ENCODE assay signal across 19 mouse cellular contexts in genomic region chr14:117514829-117515228, GRCm38 (mm10).
DNase-seq lines count a peak whose midpoint lies in the region; TF ChIP-seq lines count a peak whose summit lies in the region.
"Had no signal": no experiment of that assay in that cellular context is flagged by ENCODE, and none has a peak within 500 bp of the region (broad histone marks: within the 10 kb centered on the region; RNA-seq: fewer than 3 reads in every experiment).

No protein-coding gene starts in this region.

- no peak overlapping the region for H3K4me3 ChIP-seq in embryonic fibroblast, embryonic 13.5 days (ENCODE audit: insufficient read depth, low read length)
- H3K4me3 ChIP-seq in kidney, adult 2 months (ENCODE audit: insufficient read depth, low read depth, low read length): no peak overlapping the region
- H3K4me3 ChIP-seq: embryonic facial prominence, embryonic 10.5 days; embryonic facial prominence, embryonic 12.5 days; erythroblast, embryonic 14.5 days; forebrain, embryonic 10.5 days; forebrain, embryonic 12.5 days had no signal

- TF ChIP-seq POLR2A in embryonic fibroblast, embryonic 13.5 days (IDR thresholded peaks at IDR 0.05; ENCODE audit: low read depth, low read length): no peak
- no peak for TF ChIP-seq POLR2A in kidney, adult 2 months (IDR thresholded peaks at IDR 0.05; ENCODE audit: low read depth, low read length)

- peak overlapping the region; percentile 65; the same call in 1 of the 2 replicates for H3K27ac ChIP-seq in embryonic fibroblast, embryonic 13.5 days (ENCODE audit: insufficient read depth, low read length)
- H3K27ac ChIP-seq in kidney, adult 2 months (ENCODE audit: insufficient read depth, low read depth, low read length): no peak overlapping the region
- H3K27ac ChIP-seq: embryonic facial prominence, embryonic 10.5 days; embryonic facial prominence, embryonic 12.5 days; forebrain, embryonic 10.5 days; forebrain, embryonic 12.5 days had no signal

- H3K36me3 ChIP-seq in kidney, adult 2 months (ENCODE audit: control insufficient read depth, insufficient read depth, low read length): no peaks in the 10 kb centered on the region
- H3K36me3 ChIP-seq: embryonic facial prominence, embryonic 10.5 days; embryonic facial prominence, embryonic 12.5 days; forebrain, embryonic 10.5 days; forebrain, embryonic 12.5 days had no signal

- 70% methylated on average over 2 of the region's 2 CpGs for WGBS in kidney, adult 2 months

- peaks cover 6% of the 10 kb centered on the region for H3K4me1 ChIP-seq in embryonic fibroblast, embryonic 13.5 days (ENCODE audit: control insufficient read depth, insufficient read depth, low read length)
- no peaks in the 10 kb centered on the region for H3K4me1 ChIP-seq in kidney, adult 2 months (ENCODE audit: control insufficient read depth, insufficient read depth, low read length)
- H3K4me1 ChIP-seq: forebrain, embryonic 12.5 days had no signal

- H3K27me3 ChIP-seq in kidney, adult 2 months (replicated peaks; ENCODE audit: control insufficient read depth, insufficient read depth, low read length): no peaks in the 10 kb centered on the region
- H3K27me3 ChIP-seq: embryonic facial prominence, embryonic 12.5 days; forebrain, embryonic 12.5 days had no signal

- TF ChIP-seq CTCF in embryonic fibroblast, embryonic 13.5 days (IDR thresholded peaks at IDR 0.05; ENCODE audit: borderline replicate concordance, insufficient read depth, low read length): no peak
- TF ChIP-seq CTCF in kidney, adult 2 months (conservative IDR thresholded peaks at IDR 0.05; ENCODE audit: insufficient read depth, insufficient read length, low read depth, low read length): no peak

- DNase-seq in 3T3-L1 (ENCODE audit: low read depth, low spot score): peak; percentile 61
- peak; percentile 3 for DNase-seq in NIH3T3 (ENCODE audit: low read depth)
- peak; percentile 3 for DNase-seq in R1 (ENCODE audit: low read depth, low spot score)
- no peak for DNase-seq in left cerebral cortex, adult 18-20 months (ENCODE audit: low spot score in 2 of 2)
- no peak for DNase-seq in kidney, adult 2 months
- DNase-seq in cerebellum, postnatal 36 days: no peak
- DNase-seq: adrenal gland, adult 8-10 months; adrenal gland, postnatal 14 days; adrenal gland, postnatal 36 days; cerebellum, adult 11-12 months; cerebellum, adult 2 months; cerebellum, adult 9-10 months; cerebellum, postnatal 14 days had no signal

Comparison
In these comparisons a context has a peak if more than half of its experiments do, and no peak if none do; other contexts are left out.
1. DNase-seq: peak in 3T3-L1 (single experiment), NIH3T3 (single experiment) and R1 (single experiment); none in left cerebral cortex, adult 18-20 months (0 of 2), kidney, adult 2 months (single experiment) and cerebellum, postnatal 36 days (0 of 2).